Mouse (Mus musculus): ENCODE data around the gene Eefsec. TPM values are rescaled to one million over a fixed set of nuclear protein-coding genes. Genes with fewer than 3 reads are reported as not detected.

Eefsec gene
- polyA plus RNA-seq, 1 experiment from 2014 or later, result 33.7 TPM

- Histone ChIP-seq H3K27me3 (no peaks in the 10 kb centered on the region), H3K4me2 (no peak overlapping the region), H3K9ac (no peak overlapping the region), H3K9me3 (0 out of 2 replicates have a peak, but pooled peaks cover 5% of the 10 kb centered on the region), H3K27ac (no peak overlapping the region), H3K4me3 (replicated peaks) (no peak overlapping the region), H3K36me3 (replicated peaks) (peaks cover 9% of the 10 kb centered on the region), H3K4me1 (no peaks in the 10 kb centered on the region)
- 94% methylated on average over 3 of the region's 3 CpGs for WGBS
- ATAC-seq (ENCODE audit: low FRiP score), result no peak
These were observed 90.5 kb downstream of the Eefsec start for GRCm38 (mm10) chr6:88355866-88356265.

- Histone ChIP-seq H3K9ac (no peak overlapping the region), H3K27me3 (no peaks in the 10 kb centered on the region), H3K27ac (no peak overlapping the region), H3K9me3 (no peaks in the 10 kb centered on the region), H3K4me1 (no peaks in the 10 kb centered on the region), H3K4me3 (replicated peaks) (no peak overlapping the region), H3K36me3 (replicated peaks) (peaks cover 17% of the 10 kb centered on the region), H3K4me2 (no peak overlapping the region)
- ATAC-seq (ENCODE audit: low FRiP score), result no peak
- 72% methylated on average over 4 of the region's 4 CpGs for WGBS
These were observed 93.8 kb downstream of the Eefsec start for GRCm38 (mm10) chr6:88352541-88352940.

GRCm38 (mm10) chr6:88346776-88347175 lies 99.6 kb downstream of the Eefsec start:
- Histone ChIP-seq H3K4me2 (no peak overlapping the region), H3K36me3 (replicated peaks) (peaks cover 8% of the 10 kb centered on the region; the same call in 1 of the 2 replicates), H3K27ac (no peak overlapping the region), H3K9me3 (no peaks in the 10 kb centered on the region), H3K27me3 (no peaks in the 10 kb centered on the region), H3K9ac (no peak overlapping the region), H3K4me3 (replicated peaks) (no peak overlapping the region), H3K4me1 (peaks cover 17% of the 10 kb centered on the region)
- 91% methylated on average over 1 of the region's 1 CpGs for WGBS
- ATAC-seq (ENCODE audit: low FRiP score), result no peak

GRCm38 (mm10) chr6:88345311-88345710 lies 101.0 kb downstream of the Eefsec start:
- ATAC-seq (ENCODE audit: low FRiP score), result no peak
- no peak overlapping the region for H3K27ac ChIP-seq
- H3K36me3 ChIP-seq (replicated peaks), result peaks cover 7% of the 10 kb centered on the region; the same call in 1 of the 2 replicates
- H3K9me3 ChIP-seq, result no peaks in the 10 kb centered on the region
- H3K4me1 ChIP-seq, result peaks cover 17% of the 10 kb centered on the region
- H3K4me2 ChIP-seq, result no peak overlapping the region
- no peaks in the 10 kb centered on the region for H3K27me3 ChIP-seq
- 58% methylated on average over 2 of the region's 2 CpGs for WGBS
- H3K9ac ChIP-seq, result no peak overlapping the region
- no peak overlapping the region for H3K4me3 ChIP-seq (replicated peaks)

- H3K4me2 ChIP-seq, result no peak overlapping the region; the same call in 1 of the 2 replicates
- WGBS, result 36% methylated on average over 7 of the region's 7 CpGs
- peaks cover 17% of the 10 kb centered on the region for H3K4me1 ChIP-seq
- H3K9ac ChIP-seq, result peak overlapping the region; percentile 27; the same call in 1 of the 2 replicates
- no peaks in the 10 kb centered on the region for H3K9me3 ChIP-seq
- ATAC-seq (ENCODE audit: low FRiP score), result peak; percentile 81; the same call in 1 of the 2 replicates
- H3K36me3 ChIP-seq (replicated peaks), result no peaks in the 10 kb centered on the region
- H3K27ac ChIP-seq, result peak overlapping the region; percentile 84
- no peak overlapping the region for H3K4me3 ChIP-seq (replicated peaks)
- H3K27me3 ChIP-seq, result no peaks in the 10 kb centered on the region
These were observed 102.6 kb downstream of the Eefsec start for GRCm38 (mm10) chr6:88343485-88344450.

- H3K9ac ChIP-seq, result 0 out of 2 replicates have a peak overlapping the region, but pooled peaks have one; percentile 21
- 86% methylated on average over 3 of the region's 3 CpGs for WGBS
- no peaks in the 10 kb centered on the region for H3K36me3 ChIP-seq (replicated peaks)
- H3K27me3 ChIP-seq, result no peaks in the 10 kb centered on the region
- no peak overlapping the region for H3K4me2 ChIP-seq
- no peak overlapping the region for H3K4me3 ChIP-seq (replicated peaks)
- no peaks in the 10 kb centered on the region for H3K9me3 ChIP-seq
- peaks cover 17% of the 10 kb centered on the region for H3K4me1 ChIP-seq
- ATAC-seq (ENCODE audit: low FRiP score), result peak; percentile 41; the same call in 1 of the 2 replicates
- peak overlapping the region; percentile 84 for H3K27ac ChIP-seq
These were observed 103.4 kb downstream of the Eefsec start for GRCm38 (mm10) chr6:88342965-88343364.

- Histone ChIP-seq H3K36me3 (replicated peaks) (no peaks in the 10 kb centered on the region), H3K27ac (no peak overlapping the region), H3K4me1 (peaks cover 17% of the 10 kb centered on the region), H3K9ac (no peak overlapping the region), H3K9me3 (no peaks in the 10 kb centered on the region), H3K27me3 (no peaks in the 10 kb centered on the region), H3K4me2 (no peak overlapping the region), H3K4me3 (replicated peaks) (no peak overlapping the region)
- 92% methylated on average over 3 of the region's 3 CpGs for WGBS
- no peak for ATAC-seq (ENCODE audit: low FRiP score)
These were observed 105.2 kb downstream of the Eefsec start for GRCm38 (mm10) chr6:88341182-88341581.

GRCm38 (mm10) chr6:88340761-88341160 lies 105.6 kb downstream of the Eefsec start:
- Histone ChIP-seq H3K36me3 (replicated peaks) (no peaks in the 10 kb centered on the region), H3K4me3 (replicated peaks) (no peak overlapping the region), H3K9ac (no peak overlapping the region), H3K4me1 (peaks cover 17% of the 10 kb centered on the region), H3K27me3 (no peaks in the 10 kb centered on the region), H3K4me2 (no peak overlapping the region), H3K9me3 (no peaks in the 10 kb centered on the region), H3K27ac (no peak overlapping the region)
- WGBS, result 92% methylated on average over 7 of the region's 7 CpGs
- ATAC-seq (ENCODE audit: low FRiP score), result no peak

GRCm38 (mm10) chr6:88329336-88329735 lies 117.0 kb downstream of the Eefsec start:
- Histone ChIP-seq H3K4me1 (no peaks in the 10 kb centered on the region), H3K9ac (no peak overlapping the region), H3K4me2 (no peak overlapping the region), H3K4me3 (replicated peaks) (no peak overlapping the region), H3K27me3 (no peaks in the 10 kb centered on the region), H3K9me3 (peaks cover 5% of the 10 kb centered on the region; the same call in 1 of the 2 replicates), H3K27ac (no peak overlapping the region), H3K36me3 (replicated peaks) (no peaks in the 10 kb centered on the region; the same call in none of the 2 replicates)
- no peak for ATAC-seq (ENCODE audit: low FRiP score)

GRCm38 (mm10) chr6:88321879-88322278 lies 124.5 kb downstream of the Eefsec start:
- Histone ChIP-seq H3K36me3 (replicated peaks) (no peaks in the 10 kb centered on the region), H3K4me3 (replicated peaks) (no peak overlapping the region), H3K27me3 (no peaks in the 10 kb centered on the region), H3K4me2 (no peak overlapping the region), H3K27ac (no peak overlapping the region), H3K4me1 (no peaks in the 10 kb centered on the region), H3K9me3 (no peaks in the 10 kb centered on the region), H3K9ac (no peak overlapping the region)
- ATAC-seq (ENCODE audit: low FRiP score), result no peak
- 60% methylated on average over 7 of the region's 7 CpGs for WGBS

GRCm38 (mm10) chr6:88321253-88321652 lies 125.1 kb downstream of the Eefsec start:
- H3K4me2 ChIP-seq, result no peak overlapping the region
- no peaks in the 10 kb centered on the region for H3K36me3 ChIP-seq (replicated peaks)
- WGBS, result 73% methylated on average over 5 of the region's 5 CpGs
- H3K9ac ChIP-seq, result no peak overlapping the region
- H3K9me3 ChIP-seq, result no peaks in the 10 kb centered on the region
- no peak overlapping the region for H3K27ac ChIP-seq
- ATAC-seq (ENCODE audit: low FRiP score), result no peak
- H3K4me1 ChIP-seq, result no peaks in the 10 kb centered on the region
- no peaks in the 10 kb centered on the region for H3K27me3 ChIP-seq
- no peak overlapping the region for H3K4me3 ChIP-seq (replicated peaks)

- Histone ChIP-seq H3K4me1 (no peaks in the 10 kb centered on the region), H3K36me3 (replicated peaks) (no peaks in the 10 kb centered on the region), H3K9me3 (no peaks in the 10 kb centered on the region), H3K27me3 (no peaks in the 10 kb centered on the region), H3K27ac (no peak overlapping the region), H3K9ac (no peak overlapping the region), H3K4me2 (no peak overlapping the region), H3K4me3 (replicated peaks) (no peak overlapping the region)
- 79% methylated on average over 1 of the region's 1 CpGs for WGBS
- no peak for ATAC-seq (ENCODE audit: low FRiP score)
These were observed 126.6 kb downstream of the Eefsec start for GRCm38 (mm10) chr6:88319735-88320134.

Data from forebrain, embryonic 12.5 days (tissue).